Mouse (Mus musculus): ENCODE results near the gene Sik2. TPM values are rescaled to one million over a fixed set of nuclear protein-coding genes. Genes with fewer than 3 reads are reported as not detected.

Sik2 gene
- polyA plus RNA-seq (2014; fragmentation: Nextera tagmentation; extraction: Ambion mirVana) = 12.6 and 14.3 TPM in 2 replicates

DNA sequence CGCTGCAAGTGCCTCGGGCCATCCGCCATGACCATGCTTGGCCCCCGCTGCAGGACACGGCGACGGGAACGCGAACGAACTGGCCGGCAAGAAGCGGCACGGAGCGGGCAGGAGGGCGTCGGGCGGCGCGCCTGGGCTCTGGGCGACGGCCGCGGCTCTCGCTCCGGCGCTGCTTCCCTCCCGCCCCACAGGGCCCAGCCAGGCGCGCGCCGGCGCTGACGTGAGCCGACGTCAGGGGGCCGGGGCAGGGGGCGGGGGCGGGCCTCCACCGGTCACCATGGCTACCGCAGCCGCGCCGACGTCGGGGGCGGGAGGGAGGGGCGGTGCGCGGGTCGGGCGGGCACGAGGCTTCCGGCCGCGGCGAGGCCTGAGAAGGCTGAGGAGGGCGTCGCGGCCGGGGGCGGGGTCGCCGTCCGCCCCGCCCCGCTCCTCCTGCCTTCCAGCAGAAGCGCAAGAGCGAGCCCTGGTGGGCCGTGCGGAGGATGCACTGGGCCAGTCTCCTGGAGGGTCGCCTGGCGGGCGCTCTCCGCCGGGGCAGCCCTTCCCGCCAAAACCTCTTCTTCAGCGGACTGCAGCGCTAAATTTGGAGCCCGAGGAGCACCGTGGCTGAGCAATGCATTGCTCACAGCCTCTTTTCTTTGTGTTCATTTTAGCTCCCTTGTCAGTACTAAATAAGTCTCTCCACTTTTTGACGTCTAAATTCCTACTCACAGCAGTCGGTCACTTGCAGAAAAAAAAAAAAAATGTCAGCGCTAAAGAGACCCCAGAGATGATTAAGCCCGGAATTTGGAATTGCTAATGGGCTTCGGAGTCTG lies at the start of gene Sik2:
Gene Sik2, minus strand, starts transcription at position 233 of the 815 bp plus-strand sequence.
- Histone ChIP-seq H3K4me2 (ENCODE audit: low read length) (peak within 1 kb of the TSS; percentile 72), H3K27ac (ENCODE audit: low read depth, low read length) (peak within 1 kb of the TSS; percentile 67), H3K4me1 (ENCODE audit: control insufficient read depth, insufficient read depth, low read length) (0 out of 2 replicates have a peak, but pooled peaks cover 4% of the 10 kb centered on the region), H3K36me3 (ENCODE audit: control insufficient read depth, insufficient read depth, low read length) (no peaks in the 10 kb centered on the region), H3K9ac (ENCODE audit: low read length) (peak within 1 kb of the TSS; percentile 93), H3K9me3 (replicated peaks; ENCODE audit: control insufficient read depth, low read length) (no peaks in the 10 kb centered on the region), H3K27me3 (replicated peaks; ENCODE audit: control insufficient read depth, insufficient read depth, low read length) (0 out of 2 replicates have a peak, but pooled peaks cover 3% of the 10 kb centered on the region), H3K4me3 (ENCODE audit: low read depth, low read length) (peak within 1 kb of the TSS; percentile 87)
- ATAC-seq (peak; percentile 97), DNase-seq (ENCODE audit: low spot score) (peak; percentile 96)
- under 1% methylated on average over 64 of the region's 85 CpGs for WGBS

GRCm38 (mm10) chr9:51056360-51057324 lies 47.8 kb upstream of the Sik2 start:
- H3K4me1 ChIP-seq (ENCODE audit: control insufficient read depth, insufficient read depth, low read length) = no peaks in the 10 kb centered on the region
- no peaks in the 10 kb centered on the region for H3K36me3 ChIP-seq (ENCODE audit: control insufficient read depth, insufficient read depth, low read length)
- H3K9ac ChIP-seq (ENCODE audit: low read length) = no peak overlapping the region
- H3K27ac ChIP-seq (ENCODE audit: low read depth, low read length) = no peak overlapping the region
- no peaks in the 10 kb centered on the region for H3K27me3 ChIP-seq (replicated peaks; ENCODE audit: control insufficient read depth, insufficient read depth, low read length)
- DNase-seq (ENCODE audit: low spot score) (no peak), ATAC-seq (no peak)
- 85% methylated on average over 3 of the region's 3 CpGs for WGBS
- H3K9me3 ChIP-seq (replicated peaks; ENCODE audit: control insufficient read depth, low read length) = no peaks in the 10 kb centered on the region
- H3K4me3 ChIP-seq (ENCODE audit: low read depth, low read length) = no peak overlapping the region
- no peak overlapping the region for H3K4me2 ChIP-seq (ENCODE audit: low read length)

GRCm38 (mm10) chr9:51052180-51052579 lies 43.3 kb upstream of the Sik2 start:
- Histone ChIP-seq H3K36me3 (ENCODE audit: control insufficient read depth, insufficient read depth, low read length) (no peaks in the 10 kb centered on the region), H3K27ac (ENCODE audit: low read depth, low read length) (no peak overlapping the region), H3K9ac (ENCODE audit: low read length) (no peak overlapping the region), H3K4me1 (ENCODE audit: control insufficient read depth, insufficient read depth, low read length) (no peaks in the 10 kb centered on the region), H3K27me3 (replicated peaks; ENCODE audit: control insufficient read depth, insufficient read depth, low read length) (no peaks in the 10 kb centered on the region), H3K4me2 (ENCODE audit: low read length) (no peak overlapping the region), H3K9me3 (replicated peaks; ENCODE audit: control insufficient read depth, low read length) (no peaks in the 10 kb centered on the region), H3K4me3 (ENCODE audit: low read depth, low read length) (no peak overlapping the region)
- DNase-seq (ENCODE audit: low spot score) (peak; percentile 36), ATAC-seq (no peak)
- WGBS = 77% methylated on average over 3 of the region's 3 CpGs

DNA sequence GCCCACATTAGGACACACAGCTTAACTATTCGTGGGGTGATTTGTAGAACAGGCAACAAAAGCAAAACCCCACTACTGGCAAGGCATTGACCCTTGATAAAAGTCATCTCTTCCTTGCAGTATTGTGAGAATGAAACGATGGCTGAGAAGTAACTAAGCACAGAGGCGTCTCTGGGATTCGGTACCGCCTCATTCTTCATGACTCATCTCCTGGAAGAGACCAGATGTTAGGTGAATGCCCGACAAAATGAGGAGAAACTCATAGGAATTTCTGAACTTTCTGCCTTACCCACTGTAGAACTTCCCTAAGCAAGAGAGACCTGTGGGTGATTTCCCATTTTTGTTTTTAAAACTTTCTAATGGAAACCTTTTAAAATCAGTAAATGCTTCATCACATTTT lies 33.3 kb upstream of the Sik2 start:
- Histone ChIP-seq H3K4me2 (ENCODE audit: low read length) (no peak overlapping the region), H3K36me3 (ENCODE audit: control insufficient read depth, insufficient read depth, low read length) (no peaks in the 10 kb centered on the region), H3K9me3 (replicated peaks; ENCODE audit: control insufficient read depth, low read length) (no peaks in the 10 kb centered on the region), H3K27ac (ENCODE audit: low read depth, low read length) (no peak overlapping the region), H3K27me3 (replicated peaks; ENCODE audit: control insufficient read depth, insufficient read depth, low read length) (no peaks in the 10 kb centered on the region), H3K4me1 (ENCODE audit: control insufficient read depth, insufficient read depth, low read length) (no peaks in the 10 kb centered on the region), H3K4me3 (ENCODE audit: low read depth, low read length) (no peak overlapping the region), H3K9ac (ENCODE audit: low read length) (no peak overlapping the region)
- WGBS = 84% methylated on average over 6 of the region's 6 CpGs
- DNase-seq (ENCODE audit: low spot score) (no peak), ATAC-seq (no peak)

DNA sequence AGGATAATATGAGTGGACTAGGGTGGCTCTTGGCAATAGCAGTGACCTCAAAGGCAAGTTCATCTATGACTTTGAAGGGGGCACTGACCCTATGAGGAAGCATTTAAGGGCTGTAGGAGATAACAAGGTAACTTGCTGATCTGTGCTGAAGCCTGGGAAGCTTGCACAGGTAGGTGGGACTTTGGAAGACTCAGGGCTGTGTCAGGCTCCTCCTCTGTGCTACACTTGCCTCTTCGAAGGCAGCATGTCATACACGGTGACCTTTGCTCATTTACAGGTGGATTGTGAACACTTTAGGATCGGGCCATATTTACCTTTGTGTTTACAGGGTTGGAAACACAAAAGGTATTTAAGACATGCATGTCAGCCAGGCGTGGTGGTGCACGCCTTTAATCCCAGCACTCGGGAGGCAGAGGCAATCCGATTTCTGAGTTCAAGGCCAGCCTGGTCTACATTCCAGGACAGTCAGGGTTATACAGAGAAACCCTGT lies 32.7 kb upstream of the Sik2 start:
- Histone ChIP-seq H3K36me3 (ENCODE audit: control insufficient read depth, insufficient read depth, low read length) (no peaks in the 10 kb centered on the region), H3K9me3 (replicated peaks; ENCODE audit: control insufficient read depth, low read length) (no peaks in the 10 kb centered on the region), H3K27ac (ENCODE audit: low read depth, low read length) (no peak overlapping the region), H3K9ac (ENCODE audit: low read length) (no peak overlapping the region), H3K27me3 (replicated peaks; ENCODE audit: control insufficient read depth, insufficient read depth, low read length) (no peaks in the 10 kb centered on the region), H3K4me3 (ENCODE audit: low read depth, low read length) (no peak overlapping the region), H3K4me1 (ENCODE audit: control insufficient read depth, insufficient read depth, low read length) (no peaks in the 10 kb centered on the region), H3K4me2 (ENCODE audit: low read length) (no peak overlapping the region)
- DNase-seq (ENCODE audit: low spot score) (no peak), ATAC-seq (no peak)
- 89% methylated on average over 7 of the region's 7 CpGs for WGBS

GRCm38 (mm10) chr9:51032785-51033529 lies 24.1 kb upstream of the Sik2 start:
- no peaks in the 10 kb centered on the region for H3K36me3 ChIP-seq (ENCODE audit: control insufficient read depth, insufficient read depth, low read length)
- ATAC-seq (no peak), DNase-seq (ENCODE audit: low spot score) (no peak)
- H3K27ac ChIP-seq (ENCODE audit: low read depth, low read length) = no peak overlapping the region
- no peaks in the 10 kb centered on the region for H3K9me3 ChIP-seq (replicated peaks; ENCODE audit: control insufficient read depth, low read length)
- H3K4me2 ChIP-seq (ENCODE audit: low read length) = no peak overlapping the region
- no peaks in the 10 kb centered on the region for H3K4me1 ChIP-seq (ENCODE audit: control insufficient read depth, insufficient read depth, low read length)
- no peaks in the 10 kb centered on the region for H3K27me3 ChIP-seq (replicated peaks; ENCODE audit: control insufficient read depth, insufficient read depth, low read length)
- no peak overlapping the region for H3K9ac ChIP-seq (ENCODE audit: low read length)
- 84% methylated on average over 3 of the region's 3 CpGs for WGBS
- no peak overlapping the region for H3K4me3 ChIP-seq (ENCODE audit: low read depth, low read length)

- 73% methylated on average over 8 of the region's 8 CpGs for WGBS
- no peak overlapping the region for H3K4me3 ChIP-seq (ENCODE audit: low read depth, low read length)
- no peaks in the 10 kb centered on the region for H3K9me3 ChIP-seq (replicated peaks; ENCODE audit: control insufficient read depth, low read length)
Measured at GRCm38 (mm10) chr9:51032291-51032690, 23.4 kb upstream of the Sik2 start.

DNA sequence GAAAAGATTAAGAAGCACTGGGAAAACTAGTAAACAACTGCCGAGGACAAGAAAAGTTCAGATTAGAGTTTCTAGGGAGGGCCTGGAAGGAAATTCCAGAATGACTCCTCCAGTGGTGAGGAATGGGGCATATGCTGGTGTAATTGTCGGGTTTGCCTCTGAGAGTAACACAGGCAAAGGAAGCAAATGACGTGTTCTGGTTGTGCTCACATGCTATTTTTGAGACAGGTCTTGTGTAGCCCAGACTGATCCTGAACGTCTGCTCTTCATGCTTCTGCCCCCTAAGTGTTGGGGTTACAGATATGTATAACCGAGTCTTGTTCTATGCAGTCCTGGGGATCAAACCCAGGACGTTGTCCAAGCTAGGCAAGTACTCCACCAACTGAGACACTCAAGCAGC lies 22.7 kb upstream of the Sik2 start:
- WGBS = 77% methylated on average over 6 of the region's 6 CpGs
- no peak overlapping the region for H3K27ac ChIP-seq (ENCODE audit: low read depth, low read length)
- H3K9me3 ChIP-seq (replicated peaks; ENCODE audit: control insufficient read depth, low read length) = no peaks in the 10 kb centered on the region
- no peak for DNase-seq (ENCODE audit: low spot score)
- H3K9ac ChIP-seq (ENCODE audit: low read length) = no peak overlapping the region
- ATAC-seq = no peak
- H3K4me1 ChIP-seq (ENCODE audit: control insufficient read depth, insufficient read depth, low read length) = no peaks in the 10 kb centered on the region
- no peak overlapping the region for H3K4me3 ChIP-seq (ENCODE audit: low read depth, low read length)
- H3K4me2 ChIP-seq (ENCODE audit: low read length) = no peak overlapping the region
- no peaks in the 10 kb centered on the region for H3K27me3 ChIP-seq (replicated peaks; ENCODE audit: control insufficient read depth, insufficient read depth, low read length)
- H3K36me3 ChIP-seq (ENCODE audit: control insufficient read depth, insufficient read depth, low read length) = no peaks in the 10 kb centered on the region

More at GRCm38 (mm10) chr9:51032291-51032690, 23.4 kb upstream of the Sik2 start:
- H3K4me2 ChIP-seq (ENCODE audit: low read length) = no peak overlapping the region
- no peak for ATAC-seq
- no peak overlapping the region for H3K27ac ChIP-seq (ENCODE audit: low read depth, low read length)
- no peak for DNase-seq (ENCODE audit: low spot score)
- no peaks in the 10 kb centered on the region for H3K27me3 ChIP-seq (replicated peaks; ENCODE audit: control insufficient read depth, insufficient read depth, low read length)
- H3K9ac ChIP-seq (ENCODE audit: low read length) = no peak overlapping the region
- no peaks in the 10 kb centered on the region for H3K36me3 ChIP-seq (ENCODE audit: control insufficient read depth, insufficient read depth, low read length)
- H3K4me1 ChIP-seq (ENCODE audit: control insufficient read depth, insufficient read depth, low read length) = no peaks in the 10 kb centered on the region

Data from forebrain, embryonic 14.5 days (tissue).